ENCODE assay signal across 9 mouse cellular contexts in the genomic region with DNA sequence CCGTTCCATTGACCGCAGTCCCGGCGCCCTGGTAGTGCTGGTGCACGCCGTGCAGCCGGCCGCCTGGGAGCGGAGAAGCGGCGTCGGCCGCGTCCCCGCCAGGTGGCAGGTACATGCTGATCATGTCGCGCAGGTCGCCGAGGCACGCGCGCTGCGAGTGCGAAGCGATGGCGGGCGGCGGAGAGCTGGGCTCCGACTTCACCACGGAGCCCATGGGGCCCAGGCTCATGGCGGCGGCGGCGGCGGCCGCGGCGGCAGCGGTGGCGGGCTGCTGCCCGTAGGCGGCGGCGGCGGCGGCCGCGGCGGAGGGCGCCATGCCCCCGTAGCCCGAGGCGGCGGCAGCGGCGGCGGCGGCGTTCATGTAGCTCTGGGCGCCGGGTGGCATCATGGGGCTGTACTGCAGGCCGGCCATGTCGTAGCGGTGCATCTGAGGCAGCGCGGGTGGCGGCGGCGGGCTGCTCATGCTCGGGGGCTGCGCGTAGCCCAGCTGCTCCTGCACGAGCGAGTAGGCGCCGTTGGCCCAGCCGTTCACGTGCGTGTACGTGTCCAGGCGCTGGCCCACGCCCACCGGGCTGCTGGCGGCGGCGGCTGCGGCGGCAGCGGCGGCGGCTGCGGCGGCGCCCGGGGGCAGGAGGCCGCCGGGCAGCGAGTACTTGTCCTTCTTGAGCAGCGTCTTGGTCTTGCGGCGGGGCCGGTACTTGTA. TPM values are rescaled to one million over a fixed set of nuclear protein-coding genes. Genes with fewer than 3 reads are reported as not detected.
DNase-seq lines count a peak whose midpoint lies in the region; ATAC-seq and TF ChIP-seq lines count a peak whose summit lies in the region.
"Had no signal": no experiment of that assay in that cellular context is flagged by ENCODE, and none has a peak within 500 bp of the region (broad histone marks: within the 10 kb centered on the region; RNA-seq: fewer than 3 reads in every experiment).

No protein-coding gene starts in this region.

- H3K9ac ChIP-seq in embryonic facial prominence, embryonic 13.5 days = 0 out of 2 replicates have a peak overlapping the region, but pooled peaks have one; percentile 27
- peak overlapping the region; percentile 42 for H3K9ac ChIP-seq in midbrain, postnatal 0 days (replicated peaks; ENCODE audit: low read length, poor library complexity, severe bottlenecking)

- no peaks in the 10 kb centered on the region for H3K9me3 ChIP-seq in embryonic facial prominence, embryonic 13.5 days
- no peaks in the 10 kb centered on the region for H3K9me3 ChIP-seq in midbrain, postnatal 0 days (ENCODE audit: low read length)

- no peak overlapping the region for H3K27ac ChIP-seq in left cerebral cortex, adult 2 months
- no peak overlapping the region for H3K27ac ChIP-seq in embryonic facial prominence, embryonic 13.5 days
- peak overlapping the region; percentile 18; the same call in 1 of the 2 replicates for H3K27ac ChIP-seq in midbrain, postnatal 0 days (ENCODE audit: low read depth, low read length)

- H3K4me3 ChIP-seq in left cerebral cortex, adult 2 months = peak overlapping the region; percentile 38
- H3K4me3 ChIP-seq in embryonic facial prominence, embryonic 13.5 days = peak overlapping the region; percentile 47
- H3K4me3 ChIP-seq in midbrain, postnatal 0 days (ENCODE audit: low read depth, low read length) = peak overlapping the region; percentile 48
- H3K4me3 ChIP-seq: erythroblast, embryonic 14.5 days had no signal

- H3K4me2 ChIP-seq in embryonic facial prominence, embryonic 13.5 days = peak overlapping the region; percentile 74
- H3K4me2 ChIP-seq in midbrain, postnatal 0 days (ENCODE audit: low read depth, low read length, poor library complexity, severe bottlenecking) = peak overlapping the region; percentile 61

- peaks cover 96% of the 10 kb centered on the region for H3K27me3 ChIP-seq in embryonic facial prominence, embryonic 13.5 days
- no peaks in the 10 kb centered on the region for H3K27me3 ChIP-seq in midbrain, postnatal 0 days (ENCODE audit: insufficient read depth, low read length)

- intact Hi-C loops in left cerebral cortex, adult 2 months (cut with DNase I) = loop anchor here (10.0 kb wide), 1 partner anchor 347 kb away; no protein-coding TSS in a partner anchor

- no peaks in the 10 kb centered on the region for H3K36me3 ChIP-seq in embryonic facial prominence, embryonic 13.5 days
- H3K36me3 ChIP-seq in midbrain, postnatal 0 days (ENCODE audit: insufficient read depth, low read length) = no peaks in the 10 kb centered on the region

- WGBS in embryonic facial prominence, embryonic 13.5 days = 27% methylated on average over 61 of the region's 102 CpGs
- WGBS in midbrain, postnatal 0 days = 22% methylated on average over 20 of the region's 102 CpGs

- DNase-seq in CD4-positive, CD25-positive, alpha-beta regulatory T cell, adult 2 months (ENCODE audit: low read depth, low spot score) = peak; percentile 0
- peak in 1 of 2 experiments; percentile 18 for DNase-seq in left cerebral cortex, adult 2 months (ENCODE audit: extremely low spot score in 1 of 2, low spot score in 2 of 2)
- no peak for DNase-seq in left cerebral cortex, adult 11 months (ENCODE audit: low spot score)
- peak; percentile 16 for DNase-seq in kidney, postnatal 10 days
- peak; percentile 36 for DNase-seq in midbrain, postnatal 0 days (ENCODE audit: low spot score)
- no peak for DNase-seq in yolk sac, embryonic 10.5 days (ENCODE audit: low spot score)

- no peak for TF ChIP-seq CTCF in left cerebral cortex, adult 2 months (IDR thresholded peaks at IDR 0.05)
- peak; percentile 16; the same call in 1 of the 2 replicates for TF ChIP-seq CTCF in midbrain, postnatal 0 days (IDR thresholded peaks at IDR 0.05)

- H3K4me1 ChIP-seq in embryonic facial prominence, embryonic 13.5 days = peaks cover 10% of the 10 kb centered on the region; the same call in 1 of the 2 replicates
- no peaks in the 10 kb centered on the region for H3K4me1 ChIP-seq in midbrain, postnatal 0 days (ENCODE audit: insufficient read depth, low read length)

- ATAC-seq in CD4-positive, CD25-positive, alpha-beta regulatory T cell, adult 4 months = no peak
- no peak for ATAC-seq in embryonic facial prominence, embryonic 13.5 days (ENCODE audit: insufficient number of reproducible peaks, insufficient read depth, low FRiP score, low TSS enrichment, low read depth)
- peak; percentile 66 for ATAC-seq in midbrain, postnatal 0 days (ENCODE audit: low FRiP score)

RNA-seq across cellular contexts. Expression of a gene that starts 1.0 kb away (rescaled TPM):
- not detected for polyA plus RNA-seq in CD4-positive, CD25-positive, alpha-beta regulatory T cell, adult 4 months (2017; shearing (Covaris generic))
- total RNA-seq in left cerebral cortex, adult 2 months (2021) = 1 to 10 TPM in 1 of 2 experiments, under 1 TPM in 1; 0.54 to 1.1 TPM
- 0.10 and 0.17 TPM in 2 replicates for polyA plus RNA-seq in embryonic facial prominence, embryonic 13.5 days (2015; fragmentation: Nextera tagmentation; extraction: Ambion mirVana)
- 6.7 and 7.9 TPM in 2 replicates for total RNA-seq in midbrain, postnatal 0 days (2014; rRNA removed)
- polyA plus RNA-seq in midbrain, postnatal 0 days (2015; fragmentation: Nextera tagmentation; extraction: Ambion mirVana) = 2.0 and 2.1 TPM in 2 replicates
- polyA plus RNA-seq: erythroblast, embryonic 14.5 days had no signal

Comparison
In these comparisons a context has a peak if more than half of its experiments do, and no peak if none do; other contexts are left out.
1. DNase-seq: peak in CD4-positive, CD25-positive, alpha-beta regulatory T cell, adult 2 months (single experiment), kidney, postnatal 10 days (single experiment) and midbrain, postnatal 0 days (single experiment); none in left cerebral cortex, adult 11 months (single experiment) and yolk sac, embryonic 10.5 days (single experiment).
2. Peak in every context shown above with its lines, with median percentiles within 50 percentile points of each other: H3K4me3 ChIP-seq.